Comparison of ENCODE assay signal across 19 mouse cellular contexts in the genomic region with DNA sequence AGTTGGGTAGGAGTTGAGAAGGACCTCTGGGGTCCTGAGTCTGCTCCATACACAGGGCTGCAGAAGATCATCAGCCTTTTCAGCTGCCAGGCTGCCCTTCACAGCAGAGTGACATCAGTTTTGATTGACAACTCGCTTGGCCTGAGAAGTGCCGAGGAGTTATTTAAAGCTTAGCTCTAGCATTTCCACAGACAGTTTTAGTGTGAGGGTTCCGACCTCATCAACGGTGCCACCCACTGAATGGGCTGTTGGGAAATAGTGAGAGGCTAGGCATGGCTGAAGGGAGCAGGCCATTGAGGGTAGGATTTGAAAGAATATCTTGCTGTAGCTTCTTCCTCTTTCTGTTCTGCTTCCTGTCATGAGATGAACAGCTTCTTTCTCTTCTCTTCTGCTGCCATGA. TPM values are rescaled to one million over a fixed set of nuclear protein-coding genes. Genes with fewer than 3 reads are reported as not detected.
DNase-seq lines count a peak whose midpoint lies in the region; ATAC-seq and TF ChIP-seq lines count a peak whose summit lies in the region.
"Had no signal": no experiment of that assay in that cellular context is flagged by ENCODE, and none has a peak within 500 bp of the region (broad histone marks: within the 10 kb centered on the region; RNA-seq: fewer than 3 reads in every experiment).

No protein-coding gene starts in this region.

- TF ChIP-seq CTCF in heart, adult 2 months (IDR thresholded peaks at IDR 0.05) = no peak

- H3K27ac ChIP-seq in heart, embryonic 16.5 days (ENCODE audit: low read length) = no peak overlapping the region
- H3K27ac ChIP-seq in heart, adult 2 months = no peak overlapping the region
- H3K27ac ChIP-seq: embryonic facial prominence, embryonic 15.5 days; forebrain, embryonic 10.5 days; midbrain, embryonic 15.5 days had no signal

- TF ChIP-seq EP300 in heart, adult 2 months (IDR thresholded peaks at IDR 0.05; ENCODE audit: insufficient read depth, low read depth, low read length) = no peak

- no peaks in the 10 kb centered on the region for H3K27me3 ChIP-seq in heart, embryonic 16.5 days (ENCODE audit: control insufficient read depth, insufficient read depth, low read length)
- no peaks in the 10 kb centered on the region for H3K27me3 ChIP-seq in heart, adult 2 months (ENCODE audit: control insufficient read depth, insufficient read depth, low read length)
- H3K27me3 ChIP-seq: embryonic facial prominence, embryonic 15.5 days; midbrain, embryonic 15.5 days had no signal

- H3K4me3 ChIP-seq in heart, embryonic 16.5 days (ENCODE audit: low read length) = no peak overlapping the region
- no peak overlapping the region for H3K4me3 ChIP-seq in heart, adult 2 months
- H3K4me3 ChIP-seq: embryonic facial prominence, embryonic 15.5 days; forebrain, embryonic 10.5 days; midbrain, embryonic 15.5 days had no signal

- peak; percentile 66 for ATAC-seq in heart, embryonic 16.5 days (replicated peaks; ENCODE audit: extremely low read depth, insufficient read depth, low FRiP score)
- ATAC-seq in megakaryocyte progenitor cell, adult 5-6 weeks (replicated peaks; ENCODE audit: poor library complexity) = peak; percentile 96
- ATAC-seq in megakaryocyte-erythroid progenitor cell, adult 5-6 weeks (replicated peaks; ENCODE audit: low FRiP score, low TSS enrichment, poor library complexity, severe bottlenecking) = no peak
- ATAC-seq: liver, postnatal 0 days; midbrain, embryonic 15.5 days had no signal

- H3K79me2 ChIP-seq in heart, adult 2 months (replicated peaks; ENCODE audit: control insufficient read depth, insufficient read depth, low read length) = no peaks in the 10 kb centered on the region

- TF ChIP-seq POLR2A in heart, adult 2 months (IDR thresholded peaks at IDR 0.05; ENCODE audit: insufficient read depth, low read depth, low read length) = no peak

- intact Hi-C loops in heart, adult 2 months (cut with DNase I) = no loop called here

- DNase-seq in heart, adult 2 months = no peak
- DNase-seq in B cell, adult 2 months = peak; percentile 61 to 62
- DNase-seq in adipocyte (ENCODE audit: low spot score) = peak; percentile 52
- no peak for DNase-seq in right cerebral cortex, postnatal 4 days
- DNase-seq: adrenal gland, postnatal 25 days; cerebellum, adult 9-10 months; embryo, embryonic 11 days; gastrocnemius, postnatal 10 days; kidney, adult 8-10 months; liver; liver, postnatal 0 days; lung, postnatal 36 days; thymus, postnatal 36 days had no signal

- no peak overlapping the region for H3K4me2 ChIP-seq in heart, embryonic 16.5 days (ENCODE audit: low read depth, low read length)
- H3K4me2 ChIP-seq: embryonic facial prominence, embryonic 15.5 days; midbrain, embryonic 15.5 days had no signal

- H3K9ac ChIP-seq in heart, embryonic 16.5 days (ENCODE audit: low read length) = no peak overlapping the region
- H3K9ac ChIP-seq in heart, adult 2 months (ENCODE audit: low read depth, low read length) = no peak overlapping the region
- H3K9ac ChIP-seq: embryonic facial prominence, embryonic 15.5 days; liver, postnatal 0 days; midbrain, embryonic 15.5 days had no signal

- 50% methylated on average over 4 of the region's 4 CpGs for WGBS in heart, embryonic 16.5 days
- WGBS in heart, adult 2 months = 65% methylated on average over 4 of the region's 4 CpGs

- peaks cover 13% of the 10 kb centered on the region; the same call in 1 of the 2 replicates for H3K4me1 ChIP-seq in heart, embryonic 16.5 days (ENCODE audit: control insufficient read depth, insufficient read depth, low read length)
- peaks cover 6% of the 10 kb centered on the region for H3K4me1 ChIP-seq in heart, adult 2 months (ENCODE audit: control insufficient read depth, insufficient read depth, low read length)
- H3K4me1 ChIP-seq: embryonic facial prominence, embryonic 15.5 days; midbrain, embryonic 15.5 days had no signal

- H3K36me3 ChIP-seq in heart, embryonic 16.5 days (ENCODE audit: control insufficient read depth, insufficient read depth) = no peaks in the 10 kb centered on the region
- no peaks in the 10 kb centered on the region; the same call in 1 of the 2 replicates for H3K36me3 ChIP-seq in heart, adult 2 months (ENCODE audit: control insufficient read depth, insufficient read depth, low read length)
- H3K36me3 ChIP-seq: embryonic facial prominence, embryonic 15.5 days; forebrain, embryonic 10.5 days; midbrain, embryonic 15.5 days had no signal

- H3K9me3 ChIP-seq in heart, embryonic 16.5 days (replicated peaks; ENCODE audit: control insufficient read depth, low read length) = no peaks in the 10 kb centered on the region
- H3K9me3 ChIP-seq: embryonic facial prominence, embryonic 15.5 days; forebrain, embryonic 10.5 days; midbrain, embryonic 15.5 days had no signal

RNA-seq across cellular contexts. Expression of a gene that starts 18.4 kb away (rescaled TPM):
- 9.3 and 10.4 TPM in 2 replicates for polyA plus RNA-seq in heart, embryonic 16.5 days (2015; fragmentation: Nextera tagmentation; extraction: Ambion mirVana)
- 1 to 10 TPM; 3.5 to 5.0 TPM for total RNA-seq in heart, adult 2 months (2021)
- polyA plus RNA-seq in heart, adult 2 months (2012; rRNA removed) = 1.3 and 1.9 TPM in 2 replicates
- 30.3 and 32.6 TPM in 2 replicates for total RNA-seq in megakaryocyte progenitor cell, adult 5-6 weeks (2015)
- 29.1 and 31.1 TPM in 2 replicates for total RNA-seq in megakaryocyte progenitor cell, adult 5-6 weeks (2017)
- total RNA-seq in megakaryocyte-erythroid progenitor cell, adult 5-6 weeks (2014; fragmentation: Nextera tagmentation) = 4.8 and 15.0 TPM in 2 replicates
- total RNA-seq in megakaryocyte-erythroid progenitor cell, adult 5-6 weeks (2017) = 12.1 and 14.5 TPM in 2 replicates

Comparison
In these comparisons a context has a peak if more than half of its experiments do, and no peak if none do; other contexts are left out.
1. DNase-seq: peak in B cell, adult 2 months (2 of 2) and adipocyte (single experiment); none in heart, adult 2 months (0 of 2) and right cerebral cortex, postnatal 4 days (single experiment).